Mouse (Mus musculus) urinary bladder, postnatal 25 days (tissue): Measurements from ENCODE around the gene Dok4.
"Not testable (repeated sequence)": the region's sequence is repeated elsewhere in the genome, so short reads cannot be mapped to it uniquely, and the experiment has no call there.

Source experiments
- DNase-seq: peaks from one replicate; pipeline ENCODE4 v3.0.0; 2022; ENCODE audit warnings: low spot score

Gene Dok4

GRCm38 (mm10) chr8:94838600-94838999 is 37.5 kb downstream of the Dok4 start:
- DNase-seq: peak; percentile 58

GRCm38 (mm10) chr8:94837662-94838574 is 38.2 kb downstream of the Dok4 start, which contains the start of the genes Coq9 and Ciapin1:
TSS of gene Coq9 (plus strand) at chr8:94838321.
TSS of gene Ciapin1 (minus strand) at chr8:94838358.
- DNase-seq: peak; percentile 87

GRCm38 (mm10) chr8:94836456-94837240 is 39.5 kb downstream of the Dok4 start:
- DNase-seq: no peak

- DNase-seq: not testable (repeated sequence)
Observed at GRCm38 (mm10) chr8:94835751-94836150, 40.4 kb downstream of the Dok4 start.

- DNase-seq: not testable (repeated sequence)
Observed at GRCm38 (mm10) chr8:94833901-94834405, 42.2 kb downstream of the Dok4 start.

GRCm38 (mm10) chr8:94828284-94828683 is 47.8 kb downstream of the Dok4 start:
- no peak for DNase-seq

- no peak for DNase-seq
Observed at GRCm38 (mm10) chr8:94826210-94826609, 49.9 kb downstream of the Dok4 start.

- no peak for DNase-seq
Observed at GRCm38 (mm10) chr8:94825170-94825569, 51.0 kb downstream of the Dok4 start.

- DNase-seq: peak; percentile 51
Observed at GRCm38 (mm10) chr8:94822637-94823560, 53.2 kb downstream of the Dok4 start.

GRCm38 (mm10) chr8:94821381-94821780 is 54.7 kb downstream of the Dok4 start:
- DNase-seq: no peak

GRCm38 (mm10) chr8:94820553-94820952 is 55.6 kb downstream of the Dok4 start:
- no peak for DNase-seq

GRCm38 (mm10) chr8:94819671-94820179 is 56.4 kb downstream of the Dok4 start:
- DNase-seq: no peak

GRCm38 (mm10) chr8:94817933-94818332 is 58.2 kb downstream of the Dok4 start:
- no peak for DNase-seq

GRCm38 (mm10) chr8:94814556-94814955 is 61.6 kb downstream of the Dok4 start:
- no peak for DNase-seq
